Mouse (Mus musculus): ENCODE data around the gene Galnt18. TPM values are rescaled to one million over a fixed set of nuclear protein-coding genes. Genes with fewer than 3 reads are reported as not detected.
A peak's percentile ranks its signal among the peaks of the same experiment; 100 is the strongest.

The Galnt18 gene
- polyA plus RNA-seq (2015; fragmentation: Nextera tagmentation; extraction: Ambion mirVana), result 29.3 and 32.2 TPM in 2 replicates

- WGBS, result under 1% methylated on average over 50 of the region's 52 CpGs
- H3K4me2 ChIP-seq, result peak within 1 kb of the TSS; percentile 94
- no peaks in the 10 kb centered on the region; the same call in none of the 2 replicates for H3K27me3 ChIP-seq (replicated peaks)
- peak within 1 kb of the TSS; percentile 56 for H3K4me3 ChIP-seq (replicated peaks)
- ATAC-seq (ENCODE audit: insufficient read depth, low FRiP score, low read depth), result peak; percentile 97
- no peaks in the 10 kb centered on the region for H3K9me3 ChIP-seq
- peak within 1 kb of the TSS; percentile 55 for H3K27ac ChIP-seq
- 0 out of 2 replicates have a peak, but pooled peaks cover 6% of the 10 kb centered on the region for H3K4me1 ChIP-seq
- no peaks in the 10 kb centered on the region for H3K36me3 ChIP-seq
- H3K9ac ChIP-seq, result peak within 1 kb of the TSS; percentile 21
These were observed at the start of gene Galnt18 for GRCm38 (mm10) chr7:111779504-111780242. TSS of gene Galnt18 (minus strand) at chr7:111779977.

- Histone ChIP-seq H3K9me3 (no peaks in the 10 kb centered on the region), H3K27me3 (replicated peaks) (no peaks in the 10 kb centered on the region), H3K27ac (no peak overlapping the region), H3K36me3 (no peaks in the 10 kb centered on the region), H3K4me3 (replicated peaks) (no peak overlapping the region), H3K4me2 (no peak overlapping the region), H3K9ac (no peak overlapping the region), H3K4me1 (no peaks in the 10 kb centered on the region)
- ATAC-seq (ENCODE audit: insufficient read depth, low FRiP score, low read depth), result no peak
- 100% methylated on average over 1 of the region's 1 CpGs for WGBS
These were observed 47.6 kb upstream of the Galnt18 start for GRCm38 (mm10) chr7:111827337-111827736.

- Histone ChIP-seq H3K4me3 (replicated peaks) (no peak overlapping the region), H3K4me2 (no peak overlapping the region), H3K27me3 (replicated peaks) (no peaks in the 10 kb centered on the region), H3K27ac (no peak overlapping the region), H3K36me3 (no peaks in the 10 kb centered on the region), H3K9ac (no peak overlapping the region), H3K4me1 (0 out of 2 replicates have a peak, but pooled peaks cover 3% of the 10 kb centered on the region), H3K9me3 (no peaks in the 10 kb centered on the region)
- no peak for ATAC-seq (ENCODE audit: insufficient read depth, low FRiP score, low read depth)
- 20% methylated on average over 1 of the region's 1 CpGs for WGBS
These were observed 33.3 kb upstream of the Galnt18 start for GRCm38 (mm10) chr7:111813093-111813492.

- ATAC-seq (ENCODE audit: insufficient read depth, low FRiP score, low read depth), result no peak
- 0 out of 2 replicates have a peak, but pooled peaks cover 3% of the 10 kb centered on the region for H3K4me1 ChIP-seq
- 35% methylated on average over 2 of the region's 2 CpGs for WGBS
- no peaks in the 10 kb centered on the region for H3K36me3 ChIP-seq
- H3K9me3 ChIP-seq, result no peaks in the 10 kb centered on the region
- H3K27ac ChIP-seq, result no peak overlapping the region
- H3K27me3 ChIP-seq (replicated peaks), result no peaks in the 10 kb centered on the region
- no peak overlapping the region for H3K4me3 ChIP-seq (replicated peaks)
- H3K9ac ChIP-seq, result no peak overlapping the region
- H3K4me2 ChIP-seq, result no peak overlapping the region
These were observed 31.3 kb upstream of the Galnt18 start for GRCm38 (mm10) chr7:111811036-111811435.

- H3K4me2 ChIP-seq, result no peak overlapping the region
- 63% methylated on average over 3 of the region's 3 CpGs for WGBS
- no peak for ATAC-seq (ENCODE audit: insufficient read depth, low FRiP score, low read depth)
- H3K36me3 ChIP-seq, result no peaks in the 10 kb centered on the region
- H3K9ac ChIP-seq, result no peak overlapping the region
- no peak overlapping the region for H3K4me3 ChIP-seq (replicated peaks)
- no peak overlapping the region for H3K27ac ChIP-seq
- H3K27me3 ChIP-seq (replicated peaks), result no peaks in the 10 kb centered on the region
- H3K9me3 ChIP-seq, result no peaks in the 10 kb centered on the region
- H3K4me1 ChIP-seq, result 0 out of 2 replicates have a peak, but pooled peaks cover 3% of the 10 kb centered on the region
These were observed 30.0 kb upstream of the Galnt18 start for GRCm38 (mm10) chr7:111809796-111810195.

GRCm38 (mm10) chr7:111806083-111806482 is 26.3 kb upstream of the Galnt18 start:
- H3K4me2 ChIP-seq, result no peak overlapping the region
- no peak overlapping the region for H3K27ac ChIP-seq
- no peaks in the 10 kb centered on the region for H3K4me1 ChIP-seq
- no peak overlapping the region for H3K9ac ChIP-seq
- H3K4me3 ChIP-seq (replicated peaks), result no peak overlapping the region
- 85% methylated on average over 1 of the region's 1 CpGs for WGBS
- no peaks in the 10 kb centered on the region for H3K9me3 ChIP-seq
- H3K36me3 ChIP-seq, result no peaks in the 10 kb centered on the region
- H3K27me3 ChIP-seq (replicated peaks), result no peaks in the 10 kb centered on the region
- ATAC-seq (ENCODE audit: insufficient read depth, low FRiP score, low read depth), result no peak

- Histone ChIP-seq H3K27ac (no peak overlapping the region), H3K9me3 (no peaks in the 10 kb centered on the region), H3K36me3 (no peaks in the 10 kb centered on the region), H3K4me1 (no peaks in the 10 kb centered on the region), H3K4me2 (no peak overlapping the region), H3K27me3 (replicated peaks) (no peaks in the 10 kb centered on the region), H3K4me3 (replicated peaks) (no peak overlapping the region), H3K9ac (no peak overlapping the region)
- WGBS, result 90% methylated on average over 4 of the region's 4 CpGs
- ATAC-seq (ENCODE audit: insufficient read depth, low FRiP score, low read depth), result no peak
These were observed 24.9 kb upstream of the Galnt18 start for GRCm38 (mm10) chr7:111804646-111805045.

GRCm38 (mm10) chr7:111800785-111801184 is 21.0 kb upstream of the Galnt18 start:
- Histone ChIP-seq H3K4me3 (replicated peaks) (no peak overlapping the region), H3K4me1 (no peaks in the 10 kb centered on the region), H3K4me2 (no peak overlapping the region), H3K27me3 (replicated peaks) (no peaks in the 10 kb centered on the region), H3K27ac (no peak overlapping the region), H3K9me3 (no peaks in the 10 kb centered on the region), H3K36me3 (no peaks in the 10 kb centered on the region), H3K9ac (no peak overlapping the region)
- ATAC-seq (ENCODE audit: insufficient read depth, low FRiP score, low read depth), result no peak
- WGBS, result 73% methylated on average over 5 of the region's 5 CpGs

- no peaks in the 10 kb centered on the region for H3K27me3 ChIP-seq (replicated peaks)
- ATAC-seq (ENCODE audit: insufficient read depth, low FRiP score, low read depth), result no peak
- WGBS, result 76% methylated on average over 5 of the region's 5 CpGs
These were observed 20.3 kb upstream of the Galnt18 start for GRCm38 (mm10) chr7:111800120-111800519.

GRCm38 (mm10) chr7:111799021-111799420 is 19.2 kb upstream of the Galnt18 start:
- Histone ChIP-seq H3K4me2 (no peak overlapping the region), H3K4me3 (replicated peaks) (no peak overlapping the region), H3K27ac (no peak overlapping the region), H3K36me3 (no peaks in the 10 kb centered on the region), H3K9ac (no peak overlapping the region), H3K9me3 (no peaks in the 10 kb centered on the region), H3K4me1 (no peaks in the 10 kb centered on the region), H3K27me3 (replicated peaks) (no peaks in the 10 kb centered on the region)
- no peak for ATAC-seq (ENCODE audit: insufficient read depth, low FRiP score, low read depth)
- 83% methylated on average over 5 of the region's 5 CpGs for WGBS

More at GRCm38 (mm10) chr7:111800120-111800519, 20.3 kb upstream of the Galnt18 start:
- H3K4me2 ChIP-seq, result no peak overlapping the region
- H3K9me3 ChIP-seq, result no peaks in the 10 kb centered on the region
- no peaks in the 10 kb centered on the region for H3K4me1 ChIP-seq
- no peak overlapping the region for H3K27ac ChIP-seq
- H3K4me3 ChIP-seq (replicated peaks), result no peak overlapping the region
- no peak overlapping the region for H3K9ac ChIP-seq
- H3K36me3 ChIP-seq, result no peaks in the 10 kb centered on the region

GRCm38 (mm10) chr7:111797337-111798010 is 17.7 kb upstream of the Galnt18 start:
- WGBS, result 87% methylated on average over 13 of the region's 13 CpGs
- no peak overlapping the region for H3K27ac ChIP-seq
- no peak overlapping the region for H3K4me2 ChIP-seq
- H3K4me1 ChIP-seq, result no peaks in the 10 kb centered on the region
- H3K27me3 ChIP-seq (replicated peaks), result no peaks in the 10 kb centered on the region
- no peaks in the 10 kb centered on the region for H3K9me3 ChIP-seq
- H3K36me3 ChIP-seq, result no peaks in the 10 kb centered on the region
- ATAC-seq (ENCODE audit: insufficient read depth, low FRiP score, low read depth), result no peak
- H3K4me3 ChIP-seq (replicated peaks), result no peak overlapping the region
- no peak overlapping the region for H3K9ac ChIP-seq

GRCm38 (mm10) chr7:111795059-111795458 is 15.3 kb upstream of the Galnt18 start:
- H3K4me3 ChIP-seq (replicated peaks), result no peak overlapping the region
- peaks cover 4% of the 10 kb centered on the region; the same call in 1 of the 2 replicates for H3K4me1 ChIP-seq
- no peaks in the 10 kb centered on the region for H3K9me3 ChIP-seq
- H3K36me3 ChIP-seq, result no peaks in the 10 kb centered on the region
- no peaks in the 10 kb centered on the region for H3K27me3 ChIP-seq (replicated peaks)
- no peak overlapping the region for H3K4me2 ChIP-seq
- no peak overlapping the region for H3K27ac ChIP-seq
- no peak for ATAC-seq (ENCODE audit: insufficient read depth, low FRiP score, low read depth)
- no peak overlapping the region for H3K9ac ChIP-seq
